Mouse (Mus musculus): Measurements from ENCODE around the gene Gm17174. TPM values are rescaled to one million over a fixed set of nuclear protein-coding genes. Genes with fewer than 3 reads are reported as not detected.
"Not testable (repeated sequence)": the region's sequence is repeated elsewhere in the genome, so short reads cannot be mapped to it uniquely, and the experiment has no call there.

Gm17174 gene
- polyA plus RNA-seq (2016; fragmentation: Nextera tagmentation; extraction: Ambion mirVana): not detected in 2 replicates

- H3K9me3 ChIP-seq; DNase-seq (ENCODE audit: low spot score); H3K4me3 ChIP-seq; H3K27ac ChIP-seq (replicated peaks); H3K4me1 ChIP-seq; H3K36me3 ChIP-seq (replicated peaks); H3K27me3 ChIP-seq (replicated peaks; ENCODE audit: low read depth, poor library complexity, severe bottlenecking): not testable (repeated sequence)
- 90% methylated on average over 4 of the region's 4 CpGs for WGBS
These were observed at the start of gene Gm17174 for GRCm38 (mm10) chr14:51592039-51592438. Gene Gm17174 (minus strand): TSS chr14:51592139.

GRCm38 (mm10) chr14:51635566-51635965, 43.6 kb upstream of the Gm17174 start, which contains the start of gene Gm4181:
Gene Gm4181 (minus strand): TSS chr14:51635666.
- H3K27me3 ChIP-seq (replicated peaks; ENCODE audit: low read depth, poor library complexity, severe bottlenecking); H3K4me3 ChIP-seq; H3K27ac ChIP-seq (replicated peaks); H3K4me1 ChIP-seq; H3K9me3 ChIP-seq; H3K36me3 ChIP-seq (replicated peaks); DNase-seq (ENCODE audit: low spot score): not testable (repeated sequence)
- 88% methylated on average over 1 of the region's 1 CpGs for WGBS

- not testable (repeated sequence) for H3K9me3 ChIP-seq; H3K27ac ChIP-seq (replicated peaks); H3K27me3 ChIP-seq (replicated peaks; ENCODE audit: low read depth, poor library complexity, severe bottlenecking); H3K4me1 ChIP-seq; DNase-seq (ENCODE audit: low spot score); H3K36me3 ChIP-seq (replicated peaks); H3K4me3 ChIP-seq
- 91% methylated on average over 1 of the region's 1 CpGs for WGBS
These were observed 40.5 kb upstream of the Gm17174 start for GRCm38 (mm10) chr14:51632426-51632825.

GRCm38 (mm10) chr14:51611210-51611609, 19.3 kb upstream of the Gm17174 start, which contains the start of gene Gm17078:
Gene Gm17078 (minus strand): TSS chr14:51611310.
- Histone ChIP-seq H3K27ac (replicated peaks) (no peak within 1 kb of the TSS), H3K4me1 (no peaks in the 10 kb centered on the region), H3K36me3 (replicated peaks) (no peaks in the 10 kb centered on the region), H3K9me3 (no peaks in the 10 kb centered on the region), H3K4me3 (no peak within 1 kb of the TSS), H3K27me3 (replicated peaks; ENCODE audit: low read depth, poor library complexity, severe bottlenecking) (no peaks in the 10 kb centered on the region)
- no peak for DNase-seq (ENCODE audit: low spot score)
- WGBS: 86% methylated on average over 1 of the region's 1 CpGs

GRCm38 (mm10) chr14:51573963-51574362, 18.0 kb downstream of the Gm17174 start, which contains the start of gene Gm17175:
Gene Gm17175 (minus strand): TSS chr14:51574063.
- H3K36me3 ChIP-seq (replicated peaks); H3K4me1 ChIP-seq; H3K4me3 ChIP-seq; H3K27ac ChIP-seq (replicated peaks); H3K27me3 ChIP-seq (replicated peaks; ENCODE audit: low read depth, poor library complexity, severe bottlenecking); DNase-seq (ENCODE audit: low spot score); H3K9me3 ChIP-seq: not testable (repeated sequence)
- 87% methylated on average over 2 of the region's 2 CpGs for WGBS

- Histone ChIP-seq H3K4me1 (no peaks in the 10 kb centered on the region), H3K4me3 (no peak within 1 kb of the TSS), H3K36me3 (replicated peaks) (no peaks in the 10 kb centered on the region), H3K27ac (replicated peaks) (no peak within 1 kb of the TSS), H3K27me3 (replicated peaks; ENCODE audit: low read depth, poor library complexity, severe bottlenecking) (no peaks in the 10 kb centered on the region), H3K9me3 (no peaks in the 10 kb centered on the region)
- DNase-seq (ENCODE audit: low spot score): no peak
- WGBS: 93% methylated on average over 4 of the region's 4 CpGs
These were observed 39.4 kb downstream of the Gm17174 start, which contains the start of gene Gm5622 for GRCm38 (mm10) chr14:51552490-51552889. Gene Gm5622 (plus strand): TSS chr14:51552790.

Other genes starting within 250 kb of the Gm17174 start
- gene Gm7247, start 230.4 kb downstream of the Gm17174 start, polyA plus RNA-seq (2016; fragmentation: Nextera tagmentation; extraction: Ambion mirVana): not detected in 2 replicates
- gene Vmn2r88, start 181.3 kb downstream of the Gm17174 start, polyA plus RNA-seq (2016; fragmentation: Nextera tagmentation; extraction: Ambion mirVana): not detected in 2 replicates
- not detected in 2 replicates for gene Vmn2r89, start 140.3 kb downstream of the Gm17174 start, polyA plus RNA-seq (2016; fragmentation: Nextera tagmentation; extraction: Ambion mirVana)
- gene Gm5622, start 39.3 kb downstream of the Gm17174 start, polyA plus RNA-seq (2016; fragmentation: Nextera tagmentation; extraction: Ambion mirVana): not detected in 2 replicates
- gene Gm17175, start 18.1 kb downstream of the Gm17174 start, polyA plus RNA-seq (2016; fragmentation: Nextera tagmentation; extraction: Ambion mirVana): not detected in 2 replicates
- gene Gm17078, start 19.2 kb upstream of the Gm17174 start, polyA plus RNA-seq (2016; fragmentation: Nextera tagmentation; extraction: Ambion mirVana): not detected in 2 replicates
- not detected in 2 replicates for gene Gm4181, start 43.5 kb upstream of the Gm17174 start, polyA plus RNA-seq (2016; fragmentation: Nextera tagmentation; extraction: Ambion mirVana)
- gene Gm17079, start 103.3 kb upstream of the Gm17174 start, polyA plus RNA-seq (2016; fragmentation: Nextera tagmentation; extraction: Ambion mirVana): not detected in 2 replicates
- gene Gm5800, start 125.0 kb upstream of the Gm17174 start, polyA plus RNA-seq (2016; fragmentation: Nextera tagmentation; extraction: Ambion mirVana): not detected in 2 replicates
- not detected in 2 replicates for gene Ang4, start 181.5 kb upstream of the Gm17174 start, polyA plus RNA-seq (2016; fragmentation: Nextera tagmentation; extraction: Ambion mirVana)
- not detected in 2 replicates for gene AY358078, start 207.9 kb upstream of the Gm17174 start, polyA plus RNA-seq (2016; fragmentation: Nextera tagmentation; extraction: Ambion mirVana)

All from embryonic facial prominence, embryonic 10.5 days (tissue).